Mouse (Mus musculus) heart, embryonic 14.5 days (tissue): ENCODE results near the gene Fbxo21. TPM values are rescaled to one million over a fixed set of nuclear protein-coding genes. Genes with fewer than 3 reads are reported as not detected.

Experiments used
- ATAC-seq: fragments of 200-750 bp; cut with Nextera tagmentation; 2 replicates; pipeline ENCODE4 v1.8.0; 2017; ENCODE audit warnings: low read depth, moderate TSS enrichment; ENCODE audit not compliant: insufficient number of reproducible peaks, insufficient read depth, low FRiP score
- H3K27ac ChIP-seq, 2 experiments: fragments of 200-500 bp in 1 of 2; fragments of 300-500 bp in 1 of 2; sonication (generic) in 1 of 2; replicated peaks in 1 of 2; 2 replicates each; pipeline ENCODE4 v1.5.1; 2012 to 2014; ENCODE audit warnings: low read depth in 2 of 2, low read length in 2 of 2, control low read depth in 1 of 2, mild to moderate bottlenecking in 1 of 2, mixed read lengths in 1 of 2; ENCODE audit not compliant: control insufficient read depth in 1 of 2, insufficient read depth in 1 of 2
- H3K27me3 ChIP-seq: fragments of 300-500 bp; sonication (generic); 2 replicates; pipeline ENCODE4 v1.6.1; 2014; ENCODE audit warnings: mild to moderate bottlenecking, low read length, control low read depth; ENCODE audit not compliant: control insufficient read depth, insufficient read depth
- H3K36me3 ChIP-seq: fragments of 300-500 bp; sonication (generic); 2 replicates; pipeline ENCODE4 v1.6.1; 2014; ENCODE audit warnings: mild to moderate bottlenecking, control low read depth, low read length, mixed read lengths; ENCODE audit not compliant: control insufficient read depth, insufficient read depth
- H3K4me1 ChIP-seq, 2 experiments: fragments of 200-500 bp in 1 of 2; fragments of 300-500 bp in 1 of 2; sonication (generic) in 1 of 2; 2 replicates each; pipeline ENCODE4 v1.6.1; 2012 to 2014; ENCODE audit warnings: low read length in 2 of 2, control low read depth in 1 of 2, mixed read lengths in 1 of 2; ENCODE audit not compliant: control insufficient read depth in 2 of 2, insufficient read depth in 2 of 2
- H3K4me2 ChIP-seq: fragments of 300-500 bp; sonication (generic); 2 replicates; pipeline ENCODE4 v1.6.1; 2014; ENCODE audit warnings: mild to moderate bottlenecking, low read length
- H3K4me3 ChIP-seq, 2 experiments: fragments of 200-500 bp in 1 of 2; fragments of 300-500 bp in 1 of 2; sonication (generic) in 1 of 2; 2 replicates each; pipeline ENCODE4 v1.5.1; 2012 to 2014; ENCODE audit warnings: low read length in 2 of 2, mild to moderate bottlenecking in 2 of 2, control low read depth in 1 of 2, low read depth in 1 of 2, moderate library complexity in 1 of 2; ENCODE audit not compliant: control insufficient read depth in 1 of 2, insufficient read depth in 1 of 2
- H3K9ac ChIP-seq: fragments of 300-500 bp; sonication (generic); 2 replicates; pipeline ENCODE4 v1.6.1; 2014; ENCODE audit warnings: mild to moderate bottlenecking, low read length
- H3K9me3 ChIP-seq: fragments of 300-500 bp; sonication (generic); 2 replicates; pipeline ENCODE4 v1.6.1; 2016; ENCODE audit warnings: low read length, control low read depth; ENCODE audit not compliant: control insufficient read depth
- WGBS: fragments of 180-500 bp; shearing (Covaris S2); extraction: QIAGEN DNeasy Blood & Tissue Kit; methylation state at CpG from one replicate; pipeline ENCODE4 v1.1.7; 2014; 5-methylcytosine and 5-hydroxymethylcytosine counted together
- polyA plus RNA-seq: library from polyadenylated mRNA; unstranded; fragments of >200 nt; fragmentation: Nextera tagmentation; extraction: Ambion mirVana; gene quantifications from 2 replicates; pipeline ENCODE4 v1.2.1, GENCODE M21; 2014

The Fbxo21 gene
- polyA plus RNA-seq, 1 experiment from 2014 or later, result 53.8 TPM

GRCm38 (mm10) chr5:117939402-117939801, 37.1 kb upstream of the Fbxo21 start:
- H3K4me3 ChIP-seq, result no peak overlapping the region
- whole genome bisulfite sequencing, result 81% methylated on average over 8 of the region's 8 CpGs
- no peaks in the 10 kb centered on the region; a peak in 1 of 4 replicates for H3K4me1 ChIP-seq
- no peak overlapping the region for H3K9ac ChIP-seq
- no peak for ATAC-seq
- H3K4me2 ChIP-seq, result no peak overlapping the region
- peaks cover 11% of the 10 kb centered on the region; the same call in 1 of the 2 replicates for H3K27me3 ChIP-seq
- H3K27ac ChIP-seq, result no peak overlapping the region
- H3K9me3 ChIP-seq, result no peaks in the 10 kb centered on the region
- no peaks in the 10 kb centered on the region for H3K36me3 ChIP-seq

GRCm38 (mm10) chr5:117941552-117941951, 35.0 kb upstream of the Fbxo21 start:
- H3K4me3 ChIP-seq, result no peak overlapping the region
- no peaks in the 10 kb centered on the region for H3K36me3 ChIP-seq
- H3K4me1 ChIP-seq, result no peaks in the 10 kb centered on the region; a peak in 1 of 4 replicates
- H3K9me3 ChIP-seq, result no peaks in the 10 kb centered on the region
- H3K4me2 ChIP-seq, result no peak overlapping the region
- H3K27me3 ChIP-seq, result peaks cover 5% of the 10 kb centered on the region; the same call in 1 of the 2 replicates
- H3K9ac ChIP-seq, result no peak overlapping the region
- ATAC-seq, result no peak
- 66% methylated on average over 3 of the region's 3 CpGs for WGBS
- H3K27ac ChIP-seq, result no peak overlapping the region

- ATAC-seq, result no peak
- no peak overlapping the region for H3K4me2 ChIP-seq
- no peaks in the 10 kb centered on the region for H3K4me1 ChIP-seq
- H3K27me3 ChIP-seq, result no peaks in the 10 kb centered on the region
- WGBS, result 28% methylated on average over 4 of the region's 4 CpGs
- H3K9me3 ChIP-seq, result no peaks in the 10 kb centered on the region
- no peak overlapping the region for H3K9ac ChIP-seq
- no peak overlapping the region for H3K4me3 ChIP-seq
- no peak overlapping the region for H3K27ac ChIP-seq
- H3K36me3 ChIP-seq, result no peaks in the 10 kb centered on the region
These were observed 29.9 kb upstream of the Fbxo21 start for GRCm38 (mm10) chr5:117946605-117947004.

- no peaks in the 10 kb centered on the region for H3K36me3 ChIP-seq
- no peaks in the 10 kb centered on the region for H3K4me1 ChIP-seq
- no peak overlapping the region for H3K27ac ChIP-seq
- H3K4me3 ChIP-seq, result no peak overlapping the region
- no peak overlapping the region for H3K9ac ChIP-seq
- H3K9me3 ChIP-seq, result no peaks in the 10 kb centered on the region
- 85% methylated on average over 10 of the region's 10 CpGs for WGBS
- H3K27me3 ChIP-seq, result no peaks in the 10 kb centered on the region
- ATAC-seq, result no peak
- H3K4me2 ChIP-seq, result no peak overlapping the region
These were observed 27.1 kb upstream of the Fbxo21 start for GRCm38 (mm10) chr5:117949393-117949792.

- Histone ChIP-seq H3K27me3 (no peaks in the 10 kb centered on the region), H3K4me2 (no peak overlapping the region), H3K4me3 (no peak overlapping the region), H3K27ac (no peak overlapping the region), H3K9ac (no peak overlapping the region), H3K36me3 (no peaks in the 10 kb centered on the region), H3K9me3 (no peaks in the 10 kb centered on the region), H3K4me1 (peaks cover 0 to 2% of the 10 kb centered on the region in 2 experiments; a peak in 1 of 4 replicates)
- ATAC-seq, result no peak
- WGBS, result 80% methylated on average over 12 of the region's 12 CpGs
These were observed 22.6 kb upstream of the Fbxo21 start for GRCm38 (mm10) chr5:117953893-117954292.

GRCm38 (mm10) chr5:117954429-117954828, 22.1 kb upstream of the Fbxo21 start:
- Histone ChIP-seq H3K4me2 (no peak overlapping the region), H3K36me3 (no peaks in the 10 kb centered on the region), H3K9ac (no peak overlapping the region), H3K9me3 (no peaks in the 10 kb centered on the region), H3K27ac (no peak overlapping the region), H3K27me3 (no peaks in the 10 kb centered on the region), H3K4me1 (peaks cover 0 to 2% of the 10 kb centered on the region in 2 experiments; a peak in 1 of 4 replicates), H3K4me3 (no peak overlapping the region)
- ATAC-seq, result no peak
- WGBS, result 73% methylated on average over 1 of the region's 1 CpGs

- H3K27ac ChIP-seq, result no peak overlapping the region
- no peak for ATAC-seq
- no peaks in the 10 kb centered on the region for H3K9me3 ChIP-seq
- H3K27me3 ChIP-seq, result no peaks in the 10 kb centered on the region
- no peak overlapping the region for H3K9ac ChIP-seq
- 34% methylated on average over 10 of the region's 10 CpGs for WGBS
- H3K36me3 ChIP-seq, result no peaks in the 10 kb centered on the region
- H3K4me3 ChIP-seq, result no peak overlapping the region
- peaks cover 0 to 2% of the 10 kb centered on the region in 2 experiments; a peak in 1 of 4 replicates for H3K4me1 ChIP-seq
- no peak overlapping the region for H3K4me2 ChIP-seq
These were observed 20.7 kb upstream of the Fbxo21 start for GRCm38 (mm10) chr5:117955675-117956420.
